Mouse (Mus musculus) hindbrain, postnatal 0 days (tissue): Measurements from ENCODE around the gene Fgfr2. TPM values are rescaled to one million over a fixed set of nuclear protein-coding genes. Genes with fewer than 3 reads are reported as not detected.
A peak's percentile ranks its signal among the peaks of the same experiment; 100 is the strongest.

Source experiments
- ATAC-seq: fragments of 200-750 bp; cut with Nextera tagmentation; 2 replicates; pipeline ENCODE4 v1.8.0; 2017; ENCODE audit warnings: mild to moderate bottlenecking, moderate TSS enrichment, moderate library complexity
- DNase-seq: peaks from one replicate; pipeline ENCODE4 v3.0.0-alpha.2; 2015; ENCODE audit warnings: low spot score
- H3K27ac ChIP-seq: fragments of 300-500 bp; sonication (generic); 2 replicates; pipeline ENCODE4 v1.5.1; 2014; ENCODE audit warnings: mild to moderate bottlenecking
- H3K27me3 ChIP-seq: fragments of 300-500 bp; sonication (generic); 2 replicates; pipeline ENCODE4 v1.6.1; 2014; ENCODE audit warnings: low read length, mixed read lengths; ENCODE audit not compliant: insufficient read depth
- H3K36me3 ChIP-seq: fragments of 300-500 bp; sonication (generic); 2 replicates; pipeline ENCODE4 v1.6.1; 2014; ENCODE audit warnings: low read length, mixed read lengths; ENCODE audit not compliant: insufficient read depth
- H3K4me1 ChIP-seq: fragments of 300-500 bp; sonication (generic); 2 replicates; pipeline ENCODE4 v1.6.1; 2014; ENCODE audit warnings: antibody characterized with exemption, low read length, mixed read lengths; ENCODE audit not compliant: insufficient read depth
- H3K4me2 ChIP-seq: fragments of 300-500 bp; sonication (generic); 2 replicates; pipeline ENCODE4 v1.6.1; 2014; ENCODE audit warnings: low read depth, mild to moderate bottlenecking, low read length, moderate library complexity, mixed read lengths
- H3K4me3 ChIP-seq: fragments of 300-500 bp; sonication (generic); 2 replicates; pipeline ENCODE4 v1.5.1; 2014; ENCODE audit warnings: low read length
- H3K9ac ChIP-seq: fragments of 300-500 bp; sonication (generic); replicated peaks from 2 replicates; pipeline ENCODE4 v1.6.1; 2014; ENCODE audit warnings: mild to moderate bottlenecking, low read length, moderate library complexity, mixed read lengths
- H3K9me3 ChIP-seq: fragments of 300-500 bp; sonication (generic); 2 replicates; pipeline ENCODE4 v1.6.1; 2016; ENCODE audit warnings: low read length, mixed read lengths
- CTCF ChIP-seq: IDR thresholded peaks from 2 replicates; pipeline ENCODE4 v1.5.1; 2016; ENCODE audit warnings: antibody characterized with exemption, control low read depth, low read depth
- WGBS: fragments of 180-500 bp; shearing (Covaris S2); extraction: QIAGEN DNeasy Blood & Tissue Kit; methylation state at CpG from one replicate; pipeline ENCODE4 v1.1.7; 2014; 5-methylcytosine and 5-hydroxymethylcytosine counted together
- polyA plus RNA-seq: library from polyadenylated mRNA; unstranded; fragments of >200 nt; fragmentation: Nextera tagmentation; extraction: Ambion mirVana; gene quantifications from 2 replicates; pipeline ENCODE4 v1.2.1, GENCODE M21; 2015
- total RNA-seq: library from RNA; depleted of rRNA; stranded (reverse); fragments of >200 nt; gene quantifications from 2 replicates; pipeline ENCODE4 v1.2.3, GENCODE M21; 2014

Gene Fgfr2
- total and polyA plus RNA-seq, 2 experiments from 2014 or later = 17.3 to 49.0 TPM

DNA sequence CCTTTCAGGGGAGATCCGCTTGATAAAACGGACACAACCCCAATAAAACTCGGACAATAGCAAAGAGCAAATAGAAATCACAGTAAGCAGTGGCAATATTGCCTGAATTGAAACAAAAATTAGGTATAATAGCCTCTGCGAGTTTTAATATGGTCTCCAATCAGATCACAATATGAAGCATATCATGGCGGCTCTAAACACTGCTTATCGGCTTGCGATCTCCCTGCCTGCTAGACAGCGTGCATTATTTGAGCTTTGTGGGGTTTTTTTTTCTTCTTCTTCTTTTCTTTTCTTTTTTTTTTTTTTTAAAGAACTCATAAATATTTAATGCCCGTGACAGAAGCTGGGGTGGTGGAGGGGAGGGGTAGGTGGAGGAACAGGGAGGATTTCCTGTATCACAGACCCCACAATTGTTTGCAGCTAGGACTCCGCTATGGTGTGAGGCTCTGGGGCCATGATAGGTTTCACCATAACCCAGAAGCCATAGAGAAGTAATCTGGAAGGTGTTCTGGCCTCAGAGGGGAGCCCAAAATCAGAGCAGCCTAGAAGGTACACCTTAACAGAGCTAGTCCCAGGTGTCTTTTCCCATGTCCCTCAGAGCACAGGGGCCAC lies 1334.4 kb downstream of the Fgfr2 start:
- Histone ChIP-seq H3K9me3 (no peaks in the 10 kb centered on the region), H3K27ac (no peak overlapping the region), H3K4me1 (no peaks in the 10 kb centered on the region), H3K27me3 (no peaks in the 10 kb centered on the region), H3K9ac (no peak overlapping the region), H3K36me3 (no peaks in the 10 kb centered on the region), H3K4me2 (peak overlapping the region; percentile 39), H3K4me3 (no peak overlapping the region; the same call in 1 of the 2 replicates)
- no peak for TF ChIP-seq CTCF
- ATAC-seq = no peak
- 17% methylated on average over 10 of the region's 10 CpGs for WGBS
- DNase-seq = peak; percentile 36

DNA sequence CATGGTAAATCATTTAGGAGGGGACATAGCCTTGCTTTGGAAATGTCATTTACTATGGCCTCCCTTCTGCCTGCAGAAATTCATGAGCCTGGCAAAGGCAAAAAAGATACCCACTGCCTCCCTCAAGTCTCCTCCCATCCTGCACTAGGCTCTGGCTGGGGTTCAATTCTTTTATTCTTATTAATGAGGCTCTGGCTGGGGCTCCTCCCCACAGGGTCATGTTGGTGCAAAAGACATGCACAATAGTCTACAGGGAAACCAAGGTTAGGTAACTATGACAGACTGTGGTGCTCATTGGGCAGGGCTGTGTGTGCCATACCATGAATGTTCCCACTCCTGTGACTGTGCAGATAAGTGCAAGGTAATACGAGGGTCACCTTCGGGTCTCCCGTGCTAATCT lies 1337.4 kb downstream of the Fgfr2 start:
- Histone ChIP-seq H3K27ac (no peak overlapping the region), H3K36me3 (no peaks in the 10 kb centered on the region), H3K4me3 (no peak overlapping the region), H3K9me3 (no peaks in the 10 kb centered on the region), H3K4me1 (no peaks in the 10 kb centered on the region), H3K4me2 (no peak overlapping the region), H3K27me3 (no peaks in the 10 kb centered on the region), H3K9ac (no peak overlapping the region)
- WGBS = 91% methylated on average over 3 of the region's 3 CpGs
- TF ChIP-seq CTCF = no peak
- no peak for DNase-seq
- ATAC-seq = no peak

DNA sequence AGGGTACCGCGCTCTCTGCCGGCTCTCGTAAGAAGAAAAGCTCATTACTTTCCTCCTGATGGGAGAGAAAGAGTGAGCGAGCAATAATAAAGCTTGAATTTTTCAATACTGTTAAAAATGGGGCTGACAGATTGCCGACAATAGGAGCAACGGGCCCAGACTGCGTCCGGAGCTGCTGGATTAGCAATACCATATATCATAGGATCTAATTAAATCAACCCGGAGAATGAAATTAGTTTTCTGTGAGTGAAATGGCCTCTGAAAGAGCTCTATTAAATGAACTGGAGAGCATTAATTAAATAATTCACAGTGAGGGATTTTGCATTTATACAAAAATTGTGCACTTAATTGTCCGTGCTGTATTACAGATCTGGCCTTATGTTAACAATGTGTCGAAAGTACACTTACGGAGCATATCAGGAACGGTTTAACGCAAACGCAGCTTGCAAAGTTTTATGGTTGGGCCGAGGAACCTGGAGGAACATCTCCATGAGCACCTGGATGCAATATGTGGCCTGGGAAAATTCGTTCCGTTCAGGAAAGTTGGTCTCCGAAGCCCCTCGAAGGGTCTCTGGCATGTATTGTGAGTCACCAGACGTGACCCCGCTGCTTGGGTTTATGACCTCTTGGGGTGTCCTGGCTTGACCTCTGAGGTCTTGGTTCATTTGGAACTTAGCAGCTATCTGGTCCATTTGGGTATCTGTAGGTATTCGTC lies 1344.7 kb downstream of the Fgfr2 start:
- ATAC-seq = 0 out of 2 replicates have a peak, but pooled peaks have one; percentile 10
- Histone ChIP-seq H3K4me3 (no peak overlapping the region), H3K4me2 (no peak overlapping the region), H3K27ac (no peak overlapping the region), H3K9ac (no peak overlapping the region), H3K9me3 (no peaks in the 10 kb centered on the region), H3K27me3 (no peaks in the 10 kb centered on the region), H3K4me1 (no peaks in the 10 kb centered on the region; the same call in 1 of the 2 replicates), H3K36me3 (no peaks in the 10 kb centered on the region)
- peak; percentile 64 for DNase-seq
- 52% methylated on average over 24 of the region's 24 CpGs for WGBS
- 0 out of 2 replicates have a peak, but pooled peaks have one; percentile 13 for TF ChIP-seq CTCF

DNA sequence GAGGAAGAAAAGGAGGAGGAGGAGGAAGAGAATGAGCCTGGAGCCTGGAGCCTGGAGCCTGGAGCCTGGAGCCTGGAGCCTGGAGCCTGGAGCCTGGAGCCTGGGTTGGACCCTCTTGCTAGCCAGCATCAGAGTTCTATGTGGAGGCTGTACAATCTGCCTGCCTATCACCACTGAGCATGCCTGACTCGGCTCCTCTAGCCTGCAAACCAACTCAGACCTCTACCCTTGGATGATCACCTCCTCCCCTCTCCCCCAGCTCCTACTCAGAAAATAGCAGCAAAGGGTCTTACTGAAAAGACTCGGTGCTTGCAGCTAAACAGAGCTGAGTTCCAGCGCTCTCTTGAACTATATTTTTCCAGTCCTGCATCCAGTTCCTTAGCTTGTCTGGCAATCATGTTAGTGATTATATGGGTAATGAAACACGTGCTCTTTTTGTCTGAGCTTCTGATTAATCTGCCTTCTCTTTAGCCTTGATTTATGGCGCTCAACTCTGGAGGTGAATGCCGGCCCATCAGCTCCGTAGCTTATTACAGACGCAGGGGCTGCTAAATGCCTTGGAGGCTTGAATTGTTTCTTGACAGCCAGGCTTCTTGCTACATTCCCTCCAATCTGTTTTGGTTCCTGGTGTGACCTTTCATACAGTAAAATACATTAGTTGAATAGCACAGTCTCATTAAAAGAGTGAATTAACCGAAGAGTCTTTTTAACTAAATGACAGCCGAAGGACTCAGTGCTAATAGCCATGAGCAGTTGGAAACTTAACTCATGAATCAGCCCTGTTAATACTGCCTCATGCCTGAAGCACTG lies 1345.5 kb downstream of the Fgfr2 start:
- H3K27ac ChIP-seq = no peak overlapping the region
- no peaks in the 10 kb centered on the region for H3K36me3 ChIP-seq
- DNase-seq = no peak
- H3K4me2 ChIP-seq = no peak overlapping the region
- H3K4me3 ChIP-seq = no peak overlapping the region
- H3K9me3 ChIP-seq = no peaks in the 10 kb centered on the region
- no peaks in the 10 kb centered on the region for H3K27me3 ChIP-seq
- no peak overlapping the region for H3K9ac ChIP-seq
- 20% methylated on average over 10 of the region's 10 CpGs for WGBS
- no peak for TF ChIP-seq CTCF
- 0 out of 2 replicates have a peak, but pooled peaks have one; percentile 47 for ATAC-seq
- no peaks in the 10 kb centered on the region; the same call in 1 of the 2 replicates for H3K4me1 ChIP-seq

DNA sequence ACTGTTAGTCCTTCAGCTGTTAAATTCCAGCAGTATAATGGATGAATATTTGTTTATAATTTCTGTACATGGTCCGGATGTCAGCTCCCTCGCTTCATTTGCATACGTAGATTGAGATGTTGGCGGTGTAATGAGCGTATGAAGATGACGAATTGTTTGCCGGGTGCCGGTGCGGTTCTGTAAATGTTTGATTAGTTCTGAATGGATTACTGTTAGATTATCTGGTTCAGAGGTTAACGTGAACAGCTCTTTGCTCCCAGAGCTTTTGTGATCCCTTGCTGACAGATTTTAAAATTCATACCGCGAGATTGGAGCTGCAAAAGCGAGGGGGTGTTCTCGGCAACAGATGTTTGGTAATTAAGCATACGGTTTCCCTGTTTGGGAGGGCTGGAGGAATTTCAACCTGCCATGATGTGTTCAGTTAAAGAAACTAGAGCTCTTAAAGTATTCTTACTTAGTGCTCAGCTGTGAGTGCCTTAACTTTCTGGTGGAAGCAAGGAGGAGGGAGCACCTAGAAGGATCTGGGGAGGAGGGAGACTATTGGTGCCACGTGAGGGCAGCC lies 1346.9 kb downstream of the Fgfr2 start:
- Histone ChIP-seq H3K27me3 (0 out of 2 replicates have a peak, but pooled peaks cover 3% of the 10 kb centered on the region), H3K4me3 (no peak overlapping the region), H3K4me2 (peak overlapping the region; percentile 31; the same call in 1 of the 2 replicates), H3K27ac (no peak overlapping the region), H3K4me1 (no peaks in the 10 kb centered on the region; the same call in 1 of the 2 replicates), H3K36me3 (no peaks in the 10 kb centered on the region), H3K9ac (no peak overlapping the region), H3K9me3 (no peaks in the 10 kb centered on the region)
- TF ChIP-seq CTCF = no peak
- ATAC-seq (no peak), DNase-seq (no peak)
- 36% methylated on average over 16 of the region's 16 CpGs for WGBS

DNA sequence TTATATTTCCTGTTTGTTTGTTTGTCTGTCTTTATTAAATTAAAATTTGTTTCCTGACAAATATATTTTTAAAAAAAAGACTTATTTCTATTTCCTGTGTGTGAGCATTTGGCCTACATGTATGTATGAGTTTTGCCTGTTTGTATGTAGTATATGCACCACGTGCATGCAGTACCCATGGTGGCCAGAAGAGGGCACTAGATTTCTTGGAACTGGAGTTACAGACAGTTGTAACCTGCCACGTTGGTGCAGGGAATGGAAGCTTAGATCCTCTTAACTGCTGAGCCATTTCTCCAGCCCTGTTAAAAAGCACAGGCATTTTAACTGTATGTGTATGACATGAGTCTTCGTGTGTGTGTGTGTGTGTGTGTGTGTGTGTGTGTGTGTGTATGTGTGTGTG lies 1365.2 kb downstream of the Fgfr2 start:
- H3K4me3 ChIP-seq = no peak overlapping the region
- no peak overlapping the region for H3K9ac ChIP-seq
- WGBS = 86% methylated on average over 3 of the region's 3 CpGs
- no peaks in the 10 kb centered on the region for H3K9me3 ChIP-seq
- DNase-seq (no peak), ATAC-seq (no peak)
- H3K27ac ChIP-seq = no peak overlapping the region
- H3K4me1 ChIP-seq = no peaks in the 10 kb centered on the region
- H3K27me3 ChIP-seq = no peaks in the 10 kb centered on the region
- peak; percentile 48 for TF ChIP-seq CTCF
- no peak overlapping the region for H3K4me2 ChIP-seq
- no peaks in the 10 kb centered on the region for H3K36me3 ChIP-seq
